Mouse (Mus musculus) lung, embryonic 16.5 days (tissue): Measurements from ENCODE around the gene Clnk. TPM values are rescaled to one million over a fixed set of nuclear protein-coding genes. Genes with fewer than 3 reads are reported as not detected.
"Not testable (repeated sequence)": the region's sequence is repeated elsewhere in the genome, so short reads cannot be mapped to it uniquely, and the experiment has no call there.

ENCODE experiments used
- ATAC-seq: fragments of 200-750 bp; cut with Nextera tagmentation; 2 replicates; pipeline ENCODE4 v1.8.0; 2017; ENCODE audit warnings: low read depth, mild to moderate bottlenecking, moderate library complexity
- H3K27ac ChIP-seq: fragments of 300-500 bp; sonication (generic); 2 replicates; pipeline ENCODE4 v1.5.1; 2014; ENCODE audit warnings: mild to moderate bottlenecking, control low read depth, low read length
- H3K27me3 ChIP-seq: fragments of 300-500 bp; sonication (generic); 2 replicates; pipeline ENCODE4 v1.6.1; 2014; ENCODE audit warnings: low read depth, low read length, mixed read lengths; ENCODE audit not compliant: control insufficient read depth, insufficient read depth
- H3K36me3 ChIP-seq: fragments of 300-500 bp; sonication (generic); 2 replicates; pipeline ENCODE4 v1.6.1; 2014; ENCODE audit warnings: low read length; ENCODE audit not compliant: control insufficient read depth, insufficient read depth
- H3K4me1 ChIP-seq: fragments of 300-500 bp; sonication (generic); replicated peaks from 2 replicates; pipeline ENCODE4 v1.6.1; 2014; ENCODE audit warnings: low read length, mixed read lengths; ENCODE audit not compliant: control insufficient read depth, insufficient read depth
- H3K4me2 ChIP-seq: fragments of 300-500 bp; sonication (generic); 2 replicates; pipeline ENCODE4 v1.6.1; 2014; ENCODE audit warnings: low read depth, low read length, control low read depth
- H3K4me3 ChIP-seq: fragments of 300-500 bp; sonication (generic); 2 replicates; pipeline ENCODE4 v1.5.1; 2014; ENCODE audit warnings: mild to moderate bottlenecking, low read length, control low read depth
- H3K9ac ChIP-seq: fragments of 300-500 bp; sonication (generic); 2 replicates; pipeline ENCODE4 v1.6.1; 2014; ENCODE audit warnings: low read length, control low read depth
- H3K9me3 ChIP-seq: fragments of 300-500 bp; sonication (generic); 2 replicates; pipeline ENCODE4 v1.6.1; 2016; ENCODE audit warnings: low read length; ENCODE audit not compliant: control insufficient read depth
- WGBS: fragments of 180-500 bp; shearing (Covaris S2); extraction: QIAGEN DNeasy Blood & Tissue Kit; methylation state at CpG from one replicate; pipeline ENCODE4 v1.1.7; 2014; 5-methylcytosine and 5-hydroxymethylcytosine counted together
- polyA plus RNA-seq: library from polyadenylated mRNA; unstranded; fragments of >200 nt; fragmentation: Nextera tagmentation; extraction: Ambion mirVana; gene quantifications from 2 replicates; pipeline ENCODE4 v1.2.1, GENCODE M21; 2015

Clnk gene
- polyA plus RNA-seq, result not detected in 2 replicates

DNA sequence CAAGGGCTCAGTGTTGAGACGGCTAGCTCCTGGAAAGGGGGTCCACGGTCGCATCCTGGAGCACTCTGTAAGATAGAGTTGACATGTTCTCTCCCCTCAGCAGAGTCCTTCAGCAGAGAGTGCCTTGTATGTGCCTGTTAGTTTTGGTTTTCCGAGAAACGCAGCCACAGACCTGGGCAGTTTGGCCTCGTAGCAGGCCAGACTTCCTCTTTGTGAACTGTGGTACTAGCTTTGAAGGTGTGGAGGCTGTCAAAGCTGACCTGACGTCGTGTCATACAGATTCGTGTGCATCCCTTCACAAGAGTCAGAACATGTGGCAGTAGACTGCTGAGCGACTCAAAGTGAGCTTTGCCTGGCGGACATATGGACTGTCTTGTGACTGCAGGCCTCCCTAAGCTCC is at the start of gene Clnk:
Gene Clnk (minus strand): TSS at position 191 of the 400 bp plus-strand sequence.
- H3K4me2 ChIP-seq, result no peak within 1 kb of the TSS
- peaks cover 2% of the 10 kb centered on the region for H3K4me1 ChIP-seq
- 77% methylated on average over 11 of the region's 11 CpGs for WGBS
- no peak for ATAC-seq
- H3K36me3 ChIP-seq, result no peaks in the 10 kb centered on the region
- H3K27ac ChIP-seq, result no peak within 1 kb of the TSS
- H3K9ac ChIP-seq, result no peak within 1 kb of the TSS
- no peaks in the 10 kb centered on the region for H3K9me3 ChIP-seq
- no peaks in the 10 kb centered on the region for H3K27me3 ChIP-seq
- H3K4me3 ChIP-seq, result no peak within 1 kb of the TSS

DNA sequence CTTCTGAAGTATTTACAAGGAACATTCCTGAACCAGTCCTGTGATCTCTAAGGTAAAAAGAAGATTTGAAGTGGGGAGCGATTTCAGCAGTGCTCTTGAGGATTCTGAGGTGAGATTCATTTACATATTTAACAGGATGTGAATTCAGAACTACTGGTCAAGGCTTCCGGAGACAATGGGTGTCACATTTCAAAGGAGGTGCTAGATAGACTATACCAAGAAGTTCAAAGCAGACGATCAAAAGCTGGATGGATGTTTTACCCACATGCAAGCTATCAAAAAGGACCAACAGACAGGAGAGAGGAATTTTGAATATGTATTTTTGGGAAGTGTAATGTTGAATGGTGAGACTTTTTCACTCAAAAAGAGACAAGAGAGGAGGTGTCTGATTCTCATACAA is 28.7 kb upstream of the Clnk start:
- Histone ChIP-seq H3K9ac (no peak overlapping the region), H3K4me2 (no peak overlapping the region), H3K27ac (no peak overlapping the region), H3K27me3 (no peaks in the 10 kb centered on the region), H3K4me1 (no peaks in the 10 kb centered on the region), H3K36me3 (no peaks in the 10 kb centered on the region), H3K4me3 (no peak overlapping the region), H3K9me3 (no peaks in the 10 kb centered on the region)
- ATAC-seq, result no peak
- 25% methylated on average over 3 of the region's 3 CpGs for WGBS

DNA sequence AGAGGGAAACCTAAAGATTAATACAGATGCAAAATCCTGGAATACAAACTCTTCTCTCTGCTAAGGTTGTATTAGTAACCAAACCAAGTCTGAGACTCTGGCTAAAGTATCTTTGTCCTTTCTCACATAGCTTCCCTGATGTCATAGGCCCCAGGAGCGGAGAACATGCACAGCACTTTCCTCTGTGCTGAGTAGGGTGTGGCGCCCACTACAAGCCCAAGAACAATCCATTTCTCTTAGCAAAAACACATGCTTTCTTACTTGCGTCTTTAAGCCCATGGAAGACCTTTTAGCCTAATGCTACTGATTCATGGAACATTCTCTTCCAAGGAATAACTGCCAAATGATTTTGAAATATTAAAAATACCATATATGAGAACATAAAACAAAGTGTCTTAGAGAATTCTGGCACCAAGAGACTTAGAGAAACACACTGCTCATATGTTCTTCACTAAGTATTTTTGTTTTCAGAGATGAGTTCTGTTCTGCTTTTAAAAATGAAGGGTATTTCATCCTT is 28.0 kb upstream of the Clnk start:
- H3K4me2 ChIP-seq, result no peak overlapping the region
- no peak overlapping the region for H3K27ac ChIP-seq
- no peaks in the 10 kb centered on the region for H3K27me3 ChIP-seq
- H3K36me3 ChIP-seq, result no peaks in the 10 kb centered on the region
- H3K9me3 ChIP-seq, result no peaks in the 10 kb centered on the region
- no peak for ATAC-seq
- H3K4me1 ChIP-seq, result no peaks in the 10 kb centered on the region
- H3K9ac ChIP-seq, result no peak overlapping the region
- no peak overlapping the region for H3K4me3 ChIP-seq
- WGBS, result 89% methylated on average over 3 of the region's 3 CpGs

- Histone ChIP-seq H3K4me3 (no peak overlapping the region), H3K27ac (no peak overlapping the region), H3K36me3 (no peaks in the 10 kb centered on the region), H3K4me2 (no peak overlapping the region), H3K9me3 (no peaks in the 10 kb centered on the region), H3K4me1 (no peaks in the 10 kb centered on the region; the same call in 1 of the 2 replicates), H3K9ac (no peak overlapping the region), H3K27me3 (no peaks in the 10 kb centered on the region)
- WGBS, result 63% methylated on average over 3 of the region's 3 CpGs
- ATAC-seq, result no peak
Measured at GRCm38 (mm10) chr5:38902889-38903288, 26.3 kb upstream of the Clnk start.

DNA sequence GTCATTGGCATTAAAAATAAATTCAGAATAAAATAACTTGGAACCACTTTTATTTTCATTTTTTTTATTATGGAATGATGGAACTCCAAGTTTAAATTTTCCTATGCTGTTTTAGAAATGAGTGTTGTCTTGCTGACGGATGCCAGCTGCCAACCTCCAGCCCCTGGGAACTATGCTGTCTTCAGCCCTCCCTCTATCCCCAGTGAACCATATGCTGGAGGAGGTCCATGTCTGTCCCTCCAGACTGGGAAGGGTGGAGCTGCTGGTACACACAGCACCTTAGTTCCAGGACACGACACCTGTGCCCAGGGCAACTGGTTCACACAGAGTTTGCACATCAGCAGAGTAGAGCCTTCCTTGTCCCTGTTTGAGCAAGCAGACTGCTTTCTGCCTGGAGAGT is 22.4 kb upstream of the Clnk start:
- no peak overlapping the region for H3K4me2 ChIP-seq
- ATAC-seq, result peak; percentile 89
- no peak overlapping the region for H3K27ac ChIP-seq
- H3K27me3 ChIP-seq, result no peaks in the 10 kb centered on the region
- 45% methylated on average over 2 of the region's 2 CpGs for WGBS
- H3K9me3 ChIP-seq, result no peaks in the 10 kb centered on the region
- H3K4me1 ChIP-seq, result no peaks in the 10 kb centered on the region; the same call in 1 of the 2 replicates
- no peak overlapping the region for H3K9ac ChIP-seq
- H3K36me3 ChIP-seq, result no peaks in the 10 kb centered on the region
- H3K4me3 ChIP-seq, result no peak overlapping the region

GRCm38 (mm10) chr5:38888646-38889045 is 12.0 kb upstream of the Clnk start:
- Histone ChIP-seq H3K27ac (no peak overlapping the region), H3K4me1 (no peaks in the 10 kb centered on the region), H3K4me3 (no peak overlapping the region), H3K4me2 (no peak overlapping the region), H3K36me3 (no peaks in the 10 kb centered on the region), H3K9me3 (no peaks in the 10 kb centered on the region), H3K9ac (no peak overlapping the region), H3K27me3 (no peaks in the 10 kb centered on the region)
- no peak for ATAC-seq
- WGBS, result 88% methylated on average over 1 of the region's 1 CpGs

- no peak overlapping the region for H3K27ac ChIP-seq
- no peaks in the 10 kb centered on the region for H3K27me3 ChIP-seq
- H3K9ac ChIP-seq, result no peak overlapping the region
- H3K36me3 ChIP-seq, result no peaks in the 10 kb centered on the region
- peaks cover 7% of the 10 kb centered on the region for H3K4me1 ChIP-seq
- H3K4me3 ChIP-seq, result no peak overlapping the region
- no peak overlapping the region for H3K4me2 ChIP-seq
- WGBS, result 81% methylated on average over 2 of the region's 2 CpGs
- no peak for ATAC-seq
- no peaks in the 10 kb centered on the region for H3K9me3 ChIP-seq
Measured at GRCm38 (mm10) chr5:38886623-38887275, 10.1 kb upstream of the Clnk start.

GRCm38 (mm10) chr5:38882635-38883034 is 6.0 kb upstream of the Clnk start:
- H3K27me3 ChIP-seq, H3K27ac ChIP-seq, H3K9me3 ChIP-seq, H3K4me3 ChIP-seq, H3K36me3 ChIP-seq, H3K9ac ChIP-seq, ATAC-seq, H3K4me1 ChIP-seq, H3K4me2 ChIP-seq: not testable (repeated sequence)
- 82% methylated on average over 1 of the region's 1 CpGs for WGBS

GRCm38 (mm10) chr5:38881728-38882620 is 5.4 kb upstream of the Clnk start:
- Histone ChIP-seq H3K36me3 (no peaks in the 10 kb centered on the region), H3K4me1 (peaks cover 9% of the 10 kb centered on the region), H3K27me3 (no peaks in the 10 kb centered on the region), H3K9me3 (no peaks in the 10 kb centered on the region), H3K4me2 (no peak overlapping the region), H3K9ac (no peak overlapping the region), H3K4me3 (no peak overlapping the region), H3K27ac (no peak overlapping the region)
- 50% methylated on average over 4 of the region's 4 CpGs for WGBS
- peak; percentile 88 for ATAC-seq
